28 mouse cellular contexts compared by ENCODE assay signal in genomic region chr6:50376684-50377083, GRCm38 (mm10).
A peak's percentile ranks its signal among the peaks of the same experiment; 100 is the strongest.
DNase-seq lines count a peak whose midpoint lies in the region; ATAC-seq and TF ChIP-seq lines count a peak whose summit lies in the region.
"Had no signal": no experiment of that assay in that cellular context is flagged by ENCODE, and none has a peak within 500 bp of the region (broad histone marks: within the 10 kb centered on the region; RNA-seq: fewer than 3 reads in every experiment).

No protein-coding gene starts in this region.

- no peak for TF ChIP-seq POLR2A in bone marrow, adult 2 months (IDR thresholded peaks at IDR 0.05; ENCODE audit: borderline replicate concordance, control insufficient read depth, low read depth, low read length)

- no peaks in the 10 kb centered on the region for H3K27me3 ChIP-seq in megakaryocyte, embryonic 14.5 days (replicated peaks)
- no peaks in the 10 kb centered on the region for H3K27me3 ChIP-seq in hindbrain, embryonic 13.5 days
- H3K27me3 ChIP-seq in neural tube, embryonic 15.5 days (replicated peaks): no peaks in the 10 kb centered on the region
- H3K27me3 ChIP-seq: CH12.LX; embryonic facial prominence, embryonic 13.5 days; forebrain, embryonic 15.5 days; heart, embryonic 12.5 days; hindbrain, embryonic 15.5 days; midbrain, embryonic 15.5 days had no signal

- 26% methylated on average over 1 of the region's 1 CpGs for WGBS in bone marrow, adult 2 months
- WGBS in hindbrain, embryonic 13.5 days: 87% methylated on average over 1 of the region's 1 CpGs
- 98% methylated on average over 1 of the region's 1 CpGs for WGBS in neural tube, embryonic 15.5 days

- no peak overlapping the region for H3K4me3 ChIP-seq in ES-E14 (ENCODE audit: insufficient read depth in 1 of 2, low read depth in 1 of 2, low read length in 2 of 2, poor library complexity in 1 of 2, severe bottlenecking in 1 of 2)
- no peak overlapping the region for H3K4me3 ChIP-seq in bone marrow, adult 2 months (replicated peaks; ENCODE audit: control insufficient read depth, low read depth, low read length)
- H3K4me3 ChIP-seq in megakaryocyte, embryonic 14.5 days (replicated peaks): peak overlapping the region; percentile 23
- no peak overlapping the region for H3K4me3 ChIP-seq in hindbrain, embryonic 13.5 days
- H3K4me3 ChIP-seq in neural tube, embryonic 15.5 days (replicated peaks): no peak overlapping the region
- H3K4me3 ChIP-seq: embryonic facial prominence, embryonic 13.5 days; forebrain, embryonic 10.5 days; forebrain, embryonic 15.5 days; gastrocnemius, adult 2 months; heart, adult 2 months; heart, embryonic 12.5 days; hindbrain, embryonic 15.5 days; midbrain, embryonic 10.5 days; midbrain, embryonic 15.5 days had no signal

- no peaks in the 10 kb centered on the region; a peak in 1 of 4 replicates for H3K4me1 ChIP-seq in ES-E14 (ENCODE audit: control insufficient read depth in 2 of 2, insufficient read depth in 2 of 2, low read length in 2 of 2, poor library complexity in 1 of 2)
- peaks cover 5% of the 10 kb centered on the region; the same call in 1 of the 2 replicates for H3K4me1 ChIP-seq in bone marrow, adult 2 months (ENCODE audit: control insufficient read depth, insufficient read depth, low read length)
- peaks cover 77% of the 10 kb centered on the region for H3K4me1 ChIP-seq in megakaryocyte, embryonic 14.5 days
- H3K4me1 ChIP-seq in hindbrain, embryonic 13.5 days (replicated peaks): peaks cover 8% of the 10 kb centered on the region; the same call in 1 of the 2 replicates
- 0 out of 2 replicates have a peak, but pooled peaks cover 5% of the 10 kb centered on the region for H3K4me1 ChIP-seq in neural tube, embryonic 15.5 days

- H3K9ac ChIP-seq in ES-E14 (ENCODE audit: insufficient read depth, low read depth, low read length, poor library complexity, severe bottlenecking): no peak overlapping the region
- no peak overlapping the region for H3K9ac ChIP-seq in hindbrain, embryonic 13.5 days
- no peak overlapping the region for H3K9ac ChIP-seq in neural tube, embryonic 15.5 days (replicated peaks)
- H3K9ac ChIP-seq: embryonic facial prominence, embryonic 13.5 days; forebrain, embryonic 15.5 days; heart, embryonic 12.5 days; hindbrain, embryonic 15.5 days; midbrain, embryonic 15.5 days had no signal

- in situ Hi-C loops in ES-E14 (cut with MboI; ENCODE audit: low sequenced_read_pairs in 2 of 2, unreplicated experiment in 2 of 2): no loop called here

- H3K4me2 ChIP-seq in hindbrain, embryonic 13.5 days: no peak overlapping the region
- H3K4me2 ChIP-seq in neural tube, embryonic 15.5 days: no peak overlapping the region
- H3K4me2 ChIP-seq: embryonic facial prominence, embryonic 13.5 days; forebrain, embryonic 15.5 days; heart, embryonic 12.5 days; hindbrain, embryonic 15.5 days; midbrain, embryonic 15.5 days had no signal

- TF ChIP-seq CTCF in bone marrow, adult 2 months (IDR thresholded peaks at IDR 0.05; ENCODE audit: control insufficient read depth, insufficient read depth, low read length): no peak

- ATAC-seq in hindbrain, embryonic 13.5 days (ENCODE audit: low FRiP score): no peak
- ATAC-seq in neural tube, embryonic 15.5 days (ENCODE audit: low FRiP score): no peak
- ATAC-seq: forebrain, embryonic 15.5 days; midbrain, embryonic 15.5 days had no signal

- DNase-seq in ES-E14 (ENCODE audit: low read depth, low spot score): no peak
- DNase-seq in T-cell, adult 2 months (ENCODE audit: low spot score): no peak
- DNase-seq in lung, postnatal 25 days (ENCODE audit: low spot score): no peak
- DNase-seq: adrenal gland, adult 8-10 months; B cell, adult 2 months; cerebellum, adult 18-20 months; cerebellum, postnatal 10 days; gastrocnemius, adult 2 months; gastrocnemius, postnatal 36 days; heart, adult 2 months; kidney, adult 8-10 months; kidney, postnatal 10 days; layer of hippocampus, adult 9-11 months; lung, postnatal 4 days; right cerebral cortex, adult 18-20 months; thymus, postnatal 4 days had no signal

- 0 out of 2 replicates have a peak, but pooled peaks cover 1% of the 10 kb centered on the region for H3K36me3 ChIP-seq in ES-E14 (ENCODE audit: control insufficient read depth, insufficient read depth, low read length, poor library complexity, severe bottlenecking)
- peaks cover 18% of the 10 kb centered on the region for H3K36me3 ChIP-seq in megakaryocyte, embryonic 14.5 days (replicated peaks; ENCODE audit: low read length)
- no peaks in the 10 kb centered on the region for H3K36me3 ChIP-seq in hindbrain, embryonic 13.5 days
- no peaks in the 10 kb centered on the region for H3K36me3 ChIP-seq in neural tube, embryonic 15.5 days
- H3K36me3 ChIP-seq: forebrain, embryonic 10.5 days; forebrain, embryonic 15.5 days; heart, embryonic 12.5 days; hindbrain, embryonic 15.5 days; midbrain, embryonic 10.5 days; midbrain, embryonic 15.5 days had no signal

- H3K27ac ChIP-seq in ES-E14 (ENCODE audit: insufficient read depth, low read depth, low read length, poor library complexity, severe bottlenecking): no peak overlapping the region
- H3K27ac ChIP-seq in bone marrow, adult 2 months (ENCODE audit: control insufficient read depth, insufficient read depth, low read depth, low read length, poor library complexity): peak overlapping the region; percentile 91; the same call in 1 of the 2 replicates
- no peak overlapping the region for H3K27ac ChIP-seq in hindbrain, embryonic 13.5 days
- no peak overlapping the region for H3K27ac ChIP-seq in neural tube, embryonic 15.5 days (replicated peaks)
- H3K27ac ChIP-seq: embryonic facial prominence, embryonic 13.5 days; forebrain, embryonic 10.5 days; forebrain, embryonic 15.5 days; gastrocnemius, adult 2 months; heart, adult 2 months; hindbrain, embryonic 15.5 days; midbrain, embryonic 10.5 days; midbrain, embryonic 15.5 days had no signal

- H3K9me3 ChIP-seq in ES-E14 (ENCODE audit: control insufficient read depth, insufficient read depth, low read depth, low read length): no peaks in the 10 kb centered on the region
- H3K9me3 ChIP-seq in megakaryocyte, embryonic 14.5 days: peaks cover 6% of the 10 kb centered on the region; the same call in 1 of the 2 replicates
- H3K9me3 ChIP-seq in hindbrain, embryonic 13.5 days: no peaks in the 10 kb centered on the region
- H3K9me3 ChIP-seq in neural tube, embryonic 15.5 days (replicated peaks): no peaks in the 10 kb centered on the region
- H3K9me3 ChIP-seq: embryonic facial prominence, embryonic 13.5 days; forebrain, embryonic 10.5 days; forebrain, embryonic 15.5 days; heart, embryonic 12.5 days; hindbrain, embryonic 15.5 days; midbrain, embryonic 10.5 days; midbrain, embryonic 15.5 days had no signal

TF ChIP-seq in ES-E14, 5 proteins besides CTCF, POLR2A, EP300 and RAD21:
- TF ChIP-seq ZC3H11A (IDR thresholded peaks at IDR 0.05; ENCODE audit: borderline replicate concordance, low read depth, low read length): no peak
- peak; percentile 55; the same call in 1 of the 2 replicates for TF ChIP-seq MAFK (IDR thresholded peaks at IDR 0.05; ENCODE audit: insufficient read depth, low read depth, low read length)
